Mouse (Mus musculus) 416B (cell line): ENCODE measurements at regions not wholly inside any gene's neighbourhood (a gene's known extent, or its start where the extent isn't known, plus 50 kb on each side); places are given as distances from the start of the nearest gene placed in this dataset.

Source experiments
- DNase-seq: peaks from one replicate; pipeline ENCODE4 v3.0.0; 2011; ENCODE audit warnings: low read depth

DNA sequence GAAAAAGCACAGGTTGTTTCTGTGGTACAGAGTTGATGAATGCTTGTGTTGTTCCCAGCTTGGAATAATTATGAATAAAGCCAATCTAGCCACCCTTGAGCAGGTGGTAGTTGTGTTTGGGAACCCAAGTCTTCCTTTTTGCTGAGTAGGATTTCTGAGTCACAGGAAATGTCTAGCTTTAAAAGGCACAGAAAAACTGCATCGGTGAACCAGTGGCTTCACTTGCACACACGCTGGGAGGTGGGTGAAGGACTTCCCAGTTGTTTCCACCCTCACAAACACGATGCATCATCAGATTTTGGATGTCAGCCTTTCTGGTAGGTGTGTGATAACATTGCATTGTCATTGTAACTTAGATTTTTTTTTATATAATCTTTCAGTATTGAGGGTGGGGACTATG is 322.9 kb upstream of the Slco3a1 start:
- no peak for DNase-seq

DNA sequence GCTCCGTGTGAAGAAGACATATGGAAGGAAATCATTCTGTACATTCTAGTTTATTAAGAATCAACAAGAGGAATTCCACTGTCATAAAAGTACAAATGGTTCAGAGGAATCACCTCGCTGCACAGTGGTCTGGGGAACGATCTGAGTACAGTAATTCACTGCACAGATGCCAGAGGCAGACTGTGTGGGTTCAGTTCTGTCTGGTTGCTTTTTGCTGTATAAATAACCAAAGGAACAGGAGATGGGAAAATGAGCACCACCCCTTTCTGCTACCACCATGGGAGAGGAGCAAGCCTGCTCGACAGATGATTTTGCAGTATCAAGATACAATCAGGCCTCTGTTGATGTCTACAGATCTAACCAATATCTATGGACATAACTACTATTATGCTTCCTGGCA is 322.1 kb upstream of the Slco3a1 start:
- no peak for DNase-seq

DNA sequence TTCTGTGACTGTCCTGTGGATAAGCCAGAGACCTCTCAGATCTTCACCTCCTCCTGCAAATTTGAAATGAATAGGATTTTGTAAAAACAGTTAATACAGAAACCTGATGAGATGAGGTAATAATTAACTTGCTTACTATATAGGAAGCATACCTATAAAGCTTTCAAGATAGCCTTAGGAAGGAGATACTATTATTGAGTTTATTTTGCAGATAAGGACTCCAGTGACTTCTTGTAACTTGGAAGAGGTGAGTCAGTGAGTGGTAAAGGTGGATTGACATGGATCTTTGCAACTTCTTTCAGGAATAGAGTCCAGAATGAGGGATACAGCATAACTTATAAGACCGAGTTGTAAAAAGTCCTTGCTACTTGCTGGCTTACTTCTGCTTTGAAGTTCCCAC is 315.7 kb upstream of the Slco3a1 start:
- DNase-seq, result no peak

DNA sequence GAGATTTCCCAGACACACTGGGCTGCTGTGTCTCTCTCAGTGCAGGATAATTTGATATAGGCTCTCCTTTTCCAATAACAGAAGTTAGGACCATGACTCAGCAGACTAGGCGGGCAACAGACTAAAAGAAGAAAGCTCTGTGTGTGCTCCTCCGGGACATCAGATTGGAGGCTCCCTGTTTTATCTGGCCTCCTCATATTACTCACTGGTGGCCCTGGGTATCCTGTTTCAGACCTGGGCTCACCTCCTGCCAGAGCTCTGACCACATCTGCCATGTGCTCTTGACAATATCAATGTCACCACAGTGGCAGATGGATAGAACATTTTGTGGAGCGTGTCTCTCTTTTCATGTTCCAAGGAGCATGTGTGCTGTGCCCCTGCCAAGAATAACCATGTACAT is 308.1 kb upstream of the Slco3a1 start:
- no peak for DNase-seq

DNA sequence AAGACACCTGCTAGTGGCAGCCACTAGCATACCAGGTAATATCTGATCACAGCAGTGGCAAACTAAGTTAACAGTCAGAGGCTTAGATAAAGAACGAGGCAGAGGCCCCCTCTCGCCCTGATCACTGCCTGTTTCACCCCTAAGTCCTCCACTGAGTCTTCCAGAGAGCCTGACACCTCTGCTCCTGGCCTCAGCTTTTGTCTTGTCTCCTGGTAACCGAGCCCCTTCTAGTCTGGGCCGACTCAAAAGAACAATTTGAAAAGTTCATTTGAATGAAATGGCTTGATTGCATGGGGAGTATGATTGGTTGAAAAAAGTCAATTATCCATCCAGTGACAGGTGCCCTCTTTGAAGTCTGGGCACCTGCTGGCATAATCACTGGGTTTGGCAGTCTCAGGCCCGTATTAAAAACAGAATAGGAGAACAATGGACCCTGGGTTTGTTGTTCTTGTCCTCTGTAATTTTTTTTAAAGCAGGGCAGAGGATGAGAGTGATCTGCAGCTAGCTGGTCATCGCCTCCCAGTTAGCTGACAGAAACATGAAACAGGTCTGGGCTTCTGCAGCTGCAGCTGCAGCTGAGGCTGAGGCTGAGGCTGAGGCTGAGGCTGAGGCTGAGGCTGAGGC is 289.8 kb upstream of the Slco3a1 start:
- DNase-seq, result no peak

DNA sequence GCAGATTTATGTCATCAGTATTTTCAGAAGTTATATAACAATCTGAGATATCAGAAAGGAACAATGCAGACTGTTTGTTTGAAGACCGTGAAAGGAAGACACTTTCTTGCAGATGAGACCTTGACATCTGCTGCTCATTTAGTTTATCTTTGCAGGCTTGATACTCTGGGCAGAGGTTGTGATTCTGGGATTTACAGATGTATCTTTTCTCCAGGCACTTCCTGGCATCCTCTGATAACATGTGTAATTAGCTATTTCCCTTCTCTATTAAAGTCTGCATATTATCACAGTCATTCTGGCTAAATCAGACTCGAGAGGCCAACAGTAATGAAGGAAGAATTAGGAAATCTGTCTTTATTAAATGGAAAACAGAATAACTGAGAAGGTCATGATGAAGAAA is 268.7 kb upstream of the Slco3a1 start:
- no peak for DNase-seq

DNA sequence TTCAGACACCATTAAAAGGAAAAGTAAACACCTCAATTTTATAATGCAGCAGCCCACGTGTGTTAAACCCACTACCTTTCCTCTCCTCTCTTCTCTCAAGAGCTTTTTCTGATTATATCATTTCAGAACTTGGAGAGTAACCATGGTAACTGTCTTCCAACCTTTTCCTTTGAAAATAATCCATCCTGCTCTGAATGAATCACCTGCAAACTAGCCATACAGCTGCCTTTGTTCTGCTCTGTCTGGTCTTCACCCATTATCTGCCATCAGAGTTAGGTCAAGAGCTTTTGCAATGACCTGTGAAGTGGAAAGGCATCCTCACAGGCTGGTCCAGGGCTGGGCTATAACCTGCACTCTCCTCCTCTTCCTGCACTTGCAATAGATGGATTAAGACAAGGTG is 238.7 kb upstream of the Slco3a1 start:
- no peak for DNase-seq

DNA sequence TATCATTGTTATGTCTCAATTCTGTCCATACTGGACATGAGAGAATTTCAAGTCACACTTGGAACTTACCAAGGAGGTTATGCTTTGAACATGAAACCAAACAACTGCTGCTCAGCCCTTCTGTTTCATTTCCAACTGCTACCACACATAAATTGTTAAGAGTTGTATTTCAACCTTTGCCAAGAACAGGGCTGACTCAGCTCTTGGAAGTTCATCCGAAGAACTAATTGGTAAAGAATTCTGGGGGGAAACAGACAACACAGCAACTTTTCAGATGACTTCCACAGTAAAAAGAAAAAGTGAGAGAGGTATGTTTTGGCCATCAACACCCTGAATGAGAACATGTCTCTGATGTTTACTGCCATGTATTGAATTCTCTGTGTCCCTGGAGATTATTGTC is 234.1 kb upstream of the Slco3a1 start:
- no peak for DNase-seq

DNA sequence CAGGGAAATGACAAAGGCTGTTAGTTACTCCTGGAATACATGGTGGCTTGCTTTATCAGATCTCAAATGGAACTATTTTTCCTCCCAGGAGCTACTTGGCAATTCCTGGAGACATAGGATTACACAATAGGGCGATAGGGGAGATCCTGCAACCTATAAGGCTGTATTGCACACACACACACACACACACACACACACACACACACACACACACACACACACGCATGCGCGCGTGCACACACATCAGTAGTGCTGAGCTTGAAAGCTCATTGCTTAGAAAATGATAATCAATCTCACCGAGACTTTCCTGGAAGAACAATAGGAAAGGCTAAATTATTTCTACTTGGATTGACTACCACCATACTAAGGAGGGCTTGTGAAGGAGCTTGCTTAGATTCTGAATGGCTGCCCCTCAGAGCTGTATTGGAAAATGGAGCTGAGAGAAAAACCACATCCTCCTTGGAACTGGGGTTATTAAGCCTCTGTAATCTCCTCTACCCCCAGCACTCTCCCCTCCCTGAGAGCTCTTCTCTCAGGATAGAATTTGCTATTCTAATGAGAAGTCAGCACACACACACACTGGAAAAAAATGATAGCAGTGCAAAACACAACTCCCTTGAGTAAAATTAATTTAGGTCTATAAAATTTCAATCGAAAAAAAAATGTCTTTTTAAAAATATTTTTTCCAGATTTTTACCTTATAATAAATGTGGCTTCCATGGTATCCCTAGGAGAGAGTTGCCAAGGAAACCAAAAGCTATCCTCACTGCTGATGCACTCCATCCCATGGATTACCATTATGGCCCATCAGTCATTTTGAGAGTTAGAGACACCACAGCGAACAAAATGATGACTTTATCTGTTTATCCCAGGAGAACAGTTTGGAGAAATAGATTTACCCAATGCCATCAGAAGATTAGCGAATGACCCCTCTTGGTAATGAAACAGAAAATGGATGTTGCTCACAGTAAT is 217.1 kb upstream of the Slco3a1 start:
- DNase-seq, result no peak

DNA sequence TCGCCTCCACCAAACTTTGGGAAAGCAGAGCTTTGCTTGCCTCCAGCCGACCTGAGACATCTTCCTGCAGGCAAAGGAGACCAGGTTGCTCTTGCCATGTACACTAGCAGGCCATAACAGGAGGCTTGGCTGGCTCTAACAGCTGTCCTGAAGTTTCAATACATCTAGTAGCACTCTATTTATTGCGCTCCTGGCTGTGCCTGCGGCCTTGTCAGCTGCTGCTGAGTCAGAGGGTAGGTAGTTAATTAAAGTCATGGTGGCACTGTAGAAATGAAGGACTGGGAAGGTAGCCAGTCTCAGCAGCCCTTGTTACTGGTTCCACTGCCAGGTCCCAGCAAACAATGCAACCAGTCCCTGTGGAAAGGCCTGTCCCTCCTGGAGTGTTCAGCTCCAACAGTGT is 212.0 kb upstream of the Slco3a1 start:
- DNase-seq, result no peak

DNA sequence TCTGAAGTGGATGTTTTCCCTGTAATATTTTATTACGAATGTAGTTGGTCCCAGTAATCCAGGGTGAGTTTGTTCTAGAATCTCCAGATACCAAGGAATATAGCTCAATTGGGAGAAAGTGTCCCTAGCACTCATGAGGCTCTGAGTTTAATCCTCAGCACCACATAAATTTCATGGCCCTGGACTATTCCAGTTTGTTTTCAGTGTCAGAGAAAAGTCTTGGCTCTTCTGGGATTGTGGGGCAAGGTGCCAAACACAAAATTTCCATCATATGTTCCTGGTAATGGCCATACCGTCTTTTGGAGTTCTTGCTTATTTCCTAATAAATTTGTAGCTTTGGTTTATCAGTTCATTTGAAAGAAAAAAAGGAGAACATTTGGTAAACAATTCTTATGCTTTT is 202.9 kb upstream of the Slco3a1 start:
- DNase-seq, result no peak

DNA sequence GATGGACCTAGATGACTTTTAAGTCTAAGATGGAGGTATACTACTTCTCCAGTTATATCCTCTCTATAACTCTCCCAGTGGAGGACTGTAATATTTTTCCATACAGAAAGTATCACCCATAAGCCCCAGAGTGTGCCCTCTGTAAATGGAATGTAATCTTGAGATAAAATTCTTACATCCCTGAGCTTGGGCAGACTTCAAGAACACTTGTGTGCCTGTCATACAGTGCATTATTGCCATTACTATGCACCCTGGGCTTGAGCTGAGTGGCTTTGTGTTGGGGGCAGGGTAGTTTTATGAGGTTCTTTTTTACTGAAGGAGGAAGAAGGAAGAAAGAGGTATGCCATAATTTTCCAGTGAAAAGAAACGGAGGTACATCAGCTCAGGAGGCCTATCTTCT is 193.1 kb upstream of the Slco3a1 start:
- no peak for DNase-seq

DNA sequence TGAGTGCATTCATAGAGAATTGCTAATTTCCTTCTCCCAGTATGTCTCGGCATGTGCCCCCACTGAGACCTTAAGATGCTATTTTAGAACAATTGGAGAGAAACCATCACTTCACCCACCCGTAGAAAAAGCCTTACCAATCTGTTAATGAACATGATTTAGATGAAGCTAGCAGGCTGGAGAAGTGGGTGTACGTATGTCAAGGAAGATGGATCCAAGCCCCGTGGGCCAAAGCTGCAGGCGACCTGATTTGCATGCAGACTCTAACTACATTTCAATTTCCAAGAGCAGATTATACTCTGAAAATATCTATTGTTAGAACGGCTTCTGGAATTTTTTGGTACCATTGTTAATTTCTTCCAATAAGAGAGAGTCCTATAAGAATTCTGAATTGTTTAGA is 180.4 kb upstream of the Slco3a1 start:
- no peak for DNase-seq

DNA sequence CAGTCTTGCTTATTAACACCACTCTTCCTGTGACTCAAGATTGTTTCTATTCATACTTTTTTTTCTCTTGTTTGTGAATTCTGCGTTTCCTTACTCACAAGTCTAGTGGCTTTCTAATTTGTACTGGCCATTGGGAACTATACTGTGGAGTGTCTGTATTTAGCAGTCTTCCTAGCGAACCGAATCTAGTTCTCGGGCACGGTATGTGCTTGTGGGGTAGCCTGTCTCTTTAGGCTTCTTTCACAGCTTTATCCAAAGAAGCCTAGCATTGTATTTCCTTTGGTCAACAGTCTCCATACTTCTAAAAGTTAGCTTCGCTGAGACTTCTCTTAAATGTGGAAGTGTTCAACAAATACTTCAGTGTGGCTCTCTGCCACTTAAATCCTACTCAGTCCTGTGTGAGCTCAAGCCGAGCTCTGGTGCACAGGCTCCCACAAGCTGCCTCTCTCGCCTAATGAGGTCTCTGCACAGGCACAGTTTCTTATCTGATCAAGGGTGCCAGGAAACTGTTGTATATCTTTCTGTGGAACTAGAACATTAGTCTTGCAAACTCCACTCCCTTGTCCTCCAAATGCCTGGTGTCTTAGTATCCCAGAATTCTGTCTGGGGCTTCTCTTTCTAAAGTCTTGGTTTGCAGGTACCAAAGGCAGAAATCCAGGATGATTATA is 171.9 kb upstream of the Slco3a1 start:
- no peak for DNase-seq

DNA sequence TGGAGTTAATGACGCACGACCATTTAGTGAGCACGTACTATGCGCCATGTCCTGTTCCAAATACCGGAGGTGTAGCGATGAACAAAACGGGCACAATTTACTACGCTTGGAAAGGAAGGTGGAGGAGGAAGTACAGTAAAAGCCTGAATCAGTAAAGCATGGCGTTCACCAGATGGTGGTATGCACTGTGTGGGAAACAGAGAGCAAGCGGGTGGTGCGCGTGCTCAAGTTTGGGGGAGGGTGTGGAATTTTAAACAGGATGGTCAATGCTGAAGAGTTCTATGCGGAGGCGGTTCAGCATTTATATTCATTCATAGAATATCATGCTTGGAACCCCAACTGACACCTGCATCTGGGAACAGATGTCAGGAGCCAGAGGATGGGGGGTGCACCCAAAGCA is 164.7 kb upstream of the Slco3a1 start:
- no peak for DNase-seq

DNA sequence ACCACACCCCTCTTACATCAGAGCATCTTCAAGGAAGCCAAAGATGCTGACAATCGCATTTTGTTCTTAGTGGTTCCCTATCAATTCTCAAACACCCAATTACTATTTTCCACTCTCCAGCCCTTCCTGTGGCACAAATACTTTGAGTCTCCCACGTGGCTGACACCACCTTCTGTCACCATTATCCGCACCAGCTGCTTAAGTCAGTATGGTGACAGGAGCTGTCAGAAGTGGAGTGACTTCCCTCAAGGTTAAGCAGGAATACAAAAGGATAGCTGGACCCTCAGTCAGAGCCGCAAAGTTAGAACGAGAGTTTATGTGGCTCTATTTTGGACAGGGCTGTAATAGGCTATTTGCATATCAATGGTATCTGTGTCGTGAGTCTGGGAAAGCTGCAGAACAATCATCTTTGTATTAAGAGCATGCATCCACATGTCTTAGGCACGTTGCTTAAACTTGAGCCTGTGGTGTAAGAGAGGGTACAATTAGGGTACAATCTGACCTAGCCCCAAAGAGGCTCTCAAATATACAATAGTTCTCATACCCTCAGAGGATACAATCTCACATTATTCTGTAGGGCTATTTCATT is 155.5 kb upstream of the Slco3a1 start:
- DNase-seq, result no peak

DNA sequence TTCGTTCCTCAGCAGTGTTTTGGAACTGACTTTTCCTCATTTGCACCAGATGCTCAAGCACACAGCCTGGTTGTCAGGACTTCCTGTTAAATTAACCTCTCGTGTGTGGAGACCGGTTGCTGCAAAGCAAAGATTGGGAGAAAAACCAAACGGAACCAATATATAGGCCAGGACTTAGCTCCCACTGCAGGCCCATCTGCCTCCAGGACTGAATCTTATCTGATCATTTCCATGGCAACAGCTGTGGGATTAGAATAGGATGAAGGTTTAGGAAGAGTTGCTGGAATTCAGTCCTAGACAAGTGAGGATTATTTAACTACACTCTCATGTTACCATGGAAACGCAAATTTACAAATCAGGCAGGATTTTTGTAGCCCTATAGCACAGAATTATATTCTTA is 154.4 kb upstream of the Slco3a1 start:
- no peak for DNase-seq

DNA sequence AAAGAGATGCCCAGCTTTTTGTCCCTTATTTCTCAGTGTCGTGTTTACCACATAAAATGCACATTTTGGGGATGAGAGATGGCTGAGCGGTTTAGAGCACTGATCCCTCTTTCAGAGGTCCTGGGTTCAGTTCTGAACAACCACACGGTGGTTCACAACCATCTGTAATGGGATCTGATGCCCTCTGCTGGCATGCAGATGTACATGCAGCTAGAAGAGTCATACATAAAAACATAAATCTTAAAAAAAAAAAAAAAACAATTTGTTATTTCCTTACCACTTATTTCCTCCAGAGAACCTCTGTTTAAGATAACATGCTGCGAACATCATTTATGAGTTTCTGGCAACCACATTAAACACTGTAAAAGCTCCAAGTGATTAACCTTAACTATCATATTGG is 149.0 kb upstream of the Slco3a1 start:
- DNase-seq, result no peak

DNA sequence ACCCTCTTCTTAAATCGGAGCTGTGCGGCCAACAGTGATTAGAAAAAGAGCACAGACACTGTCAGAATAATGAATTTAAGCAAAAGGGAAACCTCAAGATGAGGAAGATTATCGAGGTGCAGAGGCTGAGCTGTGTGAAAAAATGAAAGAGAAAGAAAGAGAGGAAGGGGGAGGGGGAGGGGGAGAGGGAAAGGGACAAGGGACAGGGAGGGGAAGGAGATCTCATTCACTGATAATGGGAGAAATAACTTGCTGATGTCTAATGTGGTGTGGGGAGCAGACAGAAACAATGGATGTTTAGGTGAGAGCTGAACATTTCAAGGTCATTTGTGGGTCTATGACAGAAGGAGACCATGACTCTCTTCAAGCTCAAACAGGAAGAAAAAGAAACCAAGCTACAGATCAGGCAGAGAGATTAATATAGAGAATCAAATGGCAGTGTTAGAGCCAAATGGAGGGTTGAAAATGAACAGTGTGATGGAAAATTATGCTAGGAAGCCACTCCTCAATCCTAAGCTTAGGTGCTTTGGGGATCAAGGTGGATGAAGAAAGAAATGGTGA is 143.3 kb upstream of the Slco3a1 start:
- DNase-seq, result peak; percentile 33

DNA sequence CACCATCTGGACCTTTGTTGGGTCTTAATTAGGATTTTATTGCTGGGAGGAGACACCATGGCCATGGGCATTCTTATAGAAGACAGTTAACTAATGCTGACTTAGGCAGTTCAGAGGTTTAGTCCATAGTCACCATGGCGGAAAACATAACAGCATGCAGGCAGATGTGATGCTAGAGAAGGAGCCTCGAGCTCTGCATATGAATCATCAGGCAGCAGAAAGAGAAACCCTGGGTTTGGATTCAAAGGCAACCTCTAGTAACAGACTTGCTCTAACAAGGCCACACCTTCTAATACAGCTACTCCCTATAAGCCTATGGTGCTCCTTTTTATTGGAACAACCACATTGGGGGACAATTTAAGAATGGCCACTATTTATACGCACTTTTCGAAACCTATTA is 141.7 kb upstream of the Slco3a1 start:
- no peak for DNase-seq

DNA sequence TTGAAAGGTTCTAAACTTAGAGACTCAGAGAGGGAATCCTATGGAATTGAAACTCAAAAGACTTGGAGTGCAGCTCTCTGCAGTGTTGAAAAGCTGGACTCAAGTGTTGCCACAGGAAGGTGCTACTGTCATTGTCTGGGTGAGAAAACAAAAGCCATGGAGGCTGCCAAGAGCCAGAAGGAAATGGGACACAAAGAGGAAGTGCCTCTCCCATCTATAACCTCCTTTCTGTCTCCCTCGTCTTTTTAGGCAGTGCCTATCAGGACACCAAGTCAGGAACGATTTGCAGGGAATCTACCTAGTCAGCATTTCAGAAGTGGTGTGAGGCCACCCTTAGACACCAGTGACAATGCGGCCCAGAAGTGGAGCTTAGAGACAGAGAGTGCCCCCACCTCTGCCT is 138.5 kb upstream of the Slco3a1 start:
- no peak for DNase-seq

DNA sequence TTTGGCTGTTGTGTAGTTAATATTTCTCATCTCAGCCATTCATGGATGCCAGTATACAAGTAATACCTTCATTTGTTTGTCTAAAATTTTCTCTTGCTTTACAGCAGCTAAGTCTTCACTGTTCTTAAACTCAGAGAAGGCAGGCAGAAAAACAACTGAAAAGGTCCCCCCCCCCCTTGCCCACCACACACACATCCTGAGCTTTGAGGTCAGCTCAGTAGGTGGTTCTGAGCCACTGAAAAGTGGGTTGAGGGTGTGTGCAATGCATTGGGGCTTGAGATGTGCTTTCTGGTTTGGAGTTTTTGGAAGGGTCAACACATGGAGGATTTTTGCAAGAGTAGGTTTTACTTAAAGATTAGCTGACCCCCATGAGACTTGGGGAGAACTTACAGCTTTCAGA is 136.1 kb upstream of the Slco3a1 start:
- DNase-seq, result no peak
